Mouse (Mus musculus) CD4-positive naive resting alpha-beta T cell, adult 57 days (primary cell): ENCODE measurements around the gene Smr3a. TPM values are rescaled to one million over a fixed set of nuclear protein-coding genes. Genes with fewer than 3 reads are reported as not detected.

Experiments used
- total RNA-seq: library from RNA; stranded (reverse); gene quantifications from one replicate; pipeline ENCODE4 v1.2.4, GENCODE M21; 2023

Gene Smr3a
- total RNA-seq, result not detected

DNA sequence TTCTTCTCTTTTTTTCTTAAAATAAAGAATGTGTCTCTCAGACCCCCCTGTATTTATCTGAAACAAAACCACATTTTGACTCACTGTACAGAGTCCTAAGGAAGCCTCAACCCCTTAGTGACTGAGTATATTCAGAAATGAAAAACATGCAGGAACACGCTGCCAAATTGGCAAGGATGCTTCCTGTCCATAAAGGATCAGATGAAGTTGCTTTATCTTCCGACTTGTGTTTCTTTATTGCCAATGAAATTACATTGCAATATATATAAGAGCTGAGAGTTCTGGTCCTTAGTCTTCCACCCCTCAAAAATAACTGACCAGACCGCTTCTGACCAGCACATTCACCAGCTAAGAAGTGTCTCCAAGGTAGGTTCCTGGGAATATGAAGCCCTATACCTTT, at the start of gene Smr3a:
TSS of gene Smr3a (plus strand) at position 301 of the 400 bp plus-strand sequence.

DNA sequence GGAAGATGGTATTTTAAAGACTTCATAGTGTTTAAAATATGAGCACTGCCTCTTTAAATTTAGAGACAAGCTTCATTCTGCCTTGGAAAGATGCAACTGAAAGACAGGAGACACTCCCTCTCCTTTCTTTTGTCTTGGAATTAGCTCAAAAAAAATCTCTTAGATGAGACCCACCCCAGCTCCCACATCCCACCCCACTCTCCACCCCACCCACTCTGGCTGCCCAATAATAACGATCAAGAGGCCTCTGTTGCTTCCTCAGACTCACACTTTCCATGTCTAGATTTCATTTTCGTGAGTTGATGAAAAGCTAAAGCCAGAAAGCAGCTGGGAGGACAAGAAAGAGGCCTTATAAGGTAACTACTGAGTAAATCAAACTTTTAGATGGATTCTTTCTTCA, 33.1 kb upstream of the Smr3a start, which contains the start of the genes 2310003L06Rik and Gm28434:
TSS of gene 2310003L06Rik (plus strand) at position 259 of the 400 bp plus-strand sequence.
TSS of gene Gm28434 (plus strand) at position 317 of the 400 bp plus-strand sequence.

DNA sequence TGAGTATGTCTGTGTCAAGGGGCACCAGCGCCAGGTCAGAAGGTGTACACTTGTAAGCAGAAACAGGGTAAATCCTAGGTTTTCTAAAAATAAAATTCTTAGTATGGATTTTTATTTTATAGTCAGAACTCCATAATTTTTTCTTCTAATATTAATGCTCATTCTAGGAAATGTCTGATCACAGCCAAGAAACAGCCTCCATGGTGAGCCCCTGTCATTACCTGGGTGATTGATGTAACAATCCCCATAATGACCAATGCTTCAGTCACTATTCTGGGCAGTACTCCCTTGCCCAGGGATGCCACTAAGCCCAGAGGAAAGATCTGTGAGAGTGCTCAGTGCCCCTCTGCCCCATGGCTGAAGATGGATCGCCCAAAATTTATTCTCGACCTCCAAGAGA, 23.2 kb upstream of the Smr3a start, which contains the start of gene Cabs1:
TSS of gene Cabs1 (plus strand) at position 301 of the 400 bp plus-strand sequence.

Other genes with a start within 250 kb of the Smr3a start
- not detected for gene Csn1s2a, start 228.0 kb upstream of the Smr3a start, total RNA-seq
- gene Csn1s2b, start 194.5 kb upstream of the Smr3a start, total RNA-seq, result not detected
- gene Prr27, start 176.9 kb upstream of the Smr3a start, total RNA-seq, result not detected
- gene Odam, start 117.5 kb upstream of the Smr3a start, total RNA-seq, result not detected
- gene Csn3, start 77.0 kb upstream of the Smr3a start, total RNA-seq, result not detected
- gene 2310003L06Rik, start 33.1 kb upstream of the Smr3a start, total RNA-seq, result not detected
- gene Gm28434, start 33.0 kb upstream of the Smr3a start, total RNA-seq, result not detected
- not detected for gene Cabs1, start 23.1 kb upstream of the Smr3a start, total RNA-seq
- not detected for gene Smr2, start 84.0 kb downstream of the Smr3a start, total RNA-seq
- not detected for gene Gm11116, start 109.0 kb downstream of the Smr3a start, total RNA-seq
- gene Gm11115, start 151.6 kb downstream of the Smr3a start, total RNA-seq, result not detected